Mouse (Mus musculus): Measurements from ENCODE around the gene Hist1h4d.

The Hist1h4d gene

GRCm38 (mm10) chr13:23593051-23593770, 11.8 kb downstream of the Hist1h4d start:
- DNase-seq (ENCODE audit: low read depth, low spot score) = no peak

- DNase-seq (ENCODE audit: low read depth, low spot score) = no peak
Measured at GRCm38 (mm10) chr13:23595185-23595584, 13.8 kb downstream of the Hist1h4d start.

GRCm38 (mm10) chr13:23595622-23596372, 14.4 kb downstream of the Hist1h4d start:
- DNase-seq (ENCODE audit: low read depth, low spot score) = no peak

- peak; percentile 76 for DNase-seq (ENCODE audit: low read depth, low spot score)
Measured at GRCm38 (mm10) chr13:23597957-23598356, 16.6 kb downstream of the Hist1h4d start.

GRCm38 (mm10) chr13:23603182-23603699, 21.8 kb downstream of the Hist1h4d start:
- no peak for DNase-seq (ENCODE audit: low read depth, low spot score)

- no peak for DNase-seq (ENCODE audit: low read depth, low spot score)
Measured at GRCm38 (mm10) chr13:23604452-23604851, 23.1 kb downstream of the Hist1h4d start.

GRCm38 (mm10) chr13:23605052-23605451, 23.7 kb downstream of the Hist1h4d start:
- no peak for DNase-seq (ENCODE audit: low read depth, low spot score)

GRCm38 (mm10) chr13:23609209-23609608, 27.8 kb downstream of the Hist1h4d start:
- no peak for DNase-seq (ENCODE audit: low read depth, low spot score)

GRCm38 (mm10) chr13:23609844-23610243, 28.4 kb downstream of the Hist1h4d start:
- DNase-seq (ENCODE audit: low read depth, low spot score) = no peak

- no peak for DNase-seq (ENCODE audit: low read depth, low spot score)
Measured at GRCm38 (mm10) chr13:23610393-23610792, 29.0 kb downstream of the Hist1h4d start.

- no peak for DNase-seq (ENCODE audit: low read depth, low spot score)
Measured at GRCm38 (mm10) chr13:23611638-23612037, 30.2 kb downstream of the Hist1h4d start.

GRCm38 (mm10) chr13:23620056-23620732, 38.8 kb downstream of the Hist1h4d start:
- DNase-seq (ENCODE audit: low read depth, low spot score) = no peak

GRCm38 (mm10) chr13:23620733-23621531, 39.5 kb downstream of the Hist1h4d start, which contains the start of gene Hist1h2be:
TSS of gene Hist1h2be (minus strand) at chr13:23621124.
- peak; percentile 90 for DNase-seq (ENCODE audit: low read depth, low spot score)

GRCm38 (mm10) chr13:23621532-23622174, 40.3 kb downstream of the Hist1h4d start:
- DNase-seq (ENCODE audit: low read depth, low spot score) = peak; percentile 79

GRCm38 (mm10) chr13:23622175-23622671, 40.8 kb downstream of the Hist1h4d start, which contains the start of gene Hist1h1e:
TSS of gene Hist1h1e (minus strand) at chr13:23622558.
- peak; percentile 92 for DNase-seq (ENCODE audit: low read depth, low spot score)

- DNase-seq (ENCODE audit: low read depth, low spot score) = no peak
Measured at GRCm38 (mm10) chr13:23622861-23623450, 41.6 kb downstream of the Hist1h4d start.

GRCm38 (mm10) chr13:23630653-23631052, 49.3 kb downstream of the Hist1h4d start:
- no peak for DNase-seq (ENCODE audit: low read depth, low spot score)
